ENCODE assay signal across 34 mouse cellular contexts in genomic region chr3:36544961-36545360, GRCm38 (mm10). TPM values are rescaled to one million over a fixed set of nuclear protein-coding genes. Genes with fewer than 3 reads are reported as not detected.
"Had no signal": no experiment of that assay in that cellular context is flagged by ENCODE, and none has a peak within 500 bp of the region (broad histone marks: within the 10 kb centered on the region; RNA-seq: fewer than 3 reads in every experiment).

No protein-coding gene starts in this region.

- H3K36me3 ChIP-seq: embryonic facial prominence, embryonic 10.5 days; embryonic facial prominence, embryonic 12.5 days; embryonic facial prominence, embryonic 13.5 days; embryonic facial prominence, embryonic 15.5 days; forebrain, embryonic 10.5 days; forebrain, embryonic 12.5 days; forebrain, embryonic 15.5 days; heart, embryonic 10.5 days; heart, embryonic 12.5 days had no signal

- H3K4me3 ChIP-seq: embryonic facial prominence, embryonic 10.5 days; embryonic facial prominence, embryonic 12.5 days; embryonic facial prominence, embryonic 13.5 days; embryonic facial prominence, embryonic 15.5 days; erythroblast, embryonic 14.5 days; forebrain, embryonic 10.5 days; forebrain, embryonic 12.5 days; forebrain, embryonic 13.5 days; forebrain, embryonic 15.5 days; gastrocnemius, adult 2 months; heart, adult 2 months; heart, embryonic 10.5 days; heart, embryonic 12.5 days had no signal

- H3K27me3 ChIP-seq: embryonic facial prominence, embryonic 12.5 days; embryonic facial prominence, embryonic 13.5 days; embryonic facial prominence, embryonic 15.5 days; forebrain, embryonic 12.5 days; forebrain, embryonic 13.5 days; forebrain, embryonic 15.5 days; heart, embryonic 12.5 days had no signal

- H3K4me1 ChIP-seq: embryonic facial prominence, embryonic 10.5 days; embryonic facial prominence, embryonic 12.5 days; embryonic facial prominence, embryonic 13.5 days; embryonic facial prominence, embryonic 15.5 days; forebrain, embryonic 10.5 days; forebrain, embryonic 12.5 days; forebrain, embryonic 13.5 days; forebrain, embryonic 15.5 days; heart, embryonic 10.5 days; heart, embryonic 12.5 days had no signal

- ATAC-seq: forebrain, embryonic 13.5 days; forebrain, embryonic 14.5 days; forebrain, embryonic 15.5 days; forebrain, embryonic 16.5 days; forebrain, postnatal 0 days had no signal

- H3K4me2 ChIP-seq: embryonic facial prominence, embryonic 12.5 days; embryonic facial prominence, embryonic 13.5 days; embryonic facial prominence, embryonic 15.5 days; forebrain, embryonic 12.5 days; forebrain, embryonic 13.5 days; forebrain, embryonic 15.5 days; heart, embryonic 12.5 days had no signal

- H3K9ac ChIP-seq: embryonic facial prominence, embryonic 12.5 days; embryonic facial prominence, embryonic 13.5 days; embryonic facial prominence, embryonic 15.5 days; forebrain, embryonic 12.5 days; forebrain, embryonic 13.5 days; forebrain, embryonic 15.5 days; forebrain, postnatal 0 days; heart, embryonic 12.5 days had no signal

- H3K27ac ChIP-seq: embryonic facial prominence, embryonic 10.5 days; embryonic facial prominence, embryonic 12.5 days; embryonic facial prominence, embryonic 13.5 days; embryonic facial prominence, embryonic 15.5 days; forebrain, embryonic 10.5 days; forebrain, embryonic 12.5 days; forebrain, embryonic 13.5 days; forebrain, embryonic 15.5 days; gastrocnemius, adult 2 months; heart, adult 2 months; heart, embryonic 10.5 days had no signal

- DNase-seq: cerebellum, adult 8-10 months; cerebellum, adult 9-10 months; cerebellum, adult 9-11 months; cerebellum, postnatal 10 days; cerebellum, postnatal 14 days; cerebellum, postnatal 25 days; cerebellum, postnatal 36 days; embryo, embryonic 11 days; forebrain, postnatal 0 days; gastrocnemius, adult 2 months; gastrocnemius, postnatal 10 days; gastrocnemius, postnatal 14 days; gastrocnemius, postnatal 25 days; gastrocnemius, postnatal 36 days; heart, adult 18-20 months; heart, adult 2 months had no signal

- H3K9me3 ChIP-seq: embryonic facial prominence, embryonic 10.5 days; embryonic facial prominence, embryonic 12.5 days; embryonic facial prominence, embryonic 13.5 days; embryonic facial prominence, embryonic 15.5 days; forebrain, embryonic 10.5 days; forebrain, embryonic 12.5 days; forebrain, embryonic 13.5 days; forebrain, embryonic 15.5 days; heart, embryonic 10.5 days; heart, embryonic 12.5 days had no signal

RNA-seq across cellular contexts. Expression of gene Gm11549, which starts 23.3 kb away (rescaled TPM):
- total RNA-seq: common myeloid progenitor, adult 5-6 weeks; gastrocnemius, adult 18-20 months; gastrocnemius, adult 2 months; gastrocnemius, adult 8-10 months; gastrocnemius, postnatal 25 days; gastrocnemius, postnatal 36 days; heart, adult 18-20 months; heart, adult 2 months; heart, adult 8-10 months had no signal
- polyA plus RNA-seq: embryonic facial prominence, embryonic 10.5 days; erythroblast, embryonic 14.5 days; gonadal fat pad, adult 2 months; heart, adult 2 months; heart, embryonic 10.5 days had no signal

RNA-seq across cellular contexts. Expression of gene Ccna2, which starts 27.0 kb away (rescaled TPM):
- total RNA-seq: gastrocnemius, adult 18-20 months had no signal
